Comparison of ENCODE assay signal across 8 mouse cellular contexts in genomic region chr11:98773635-98774295, GRCm38 (mm10). TPM values are rescaled to one million over a fixed set of nuclear protein-coding genes. Genes with fewer than 3 reads are reported as not detected.
DNase-seq lines count a peak whose midpoint lies in the region; ATAC-seq lines count a peak whose summit lies in the region.

No protein-coding gene starts in this region.

- under 1% methylated on average over 37 of the region's 37 CpGs for WGBS in heart, embryonic 15.5 days
- WGBS in liver, embryonic 15.5 days (ENCODE audit: insufficient replicate concordance) = under 1% methylated on average over 37 of the region's 37 CpGs
- WGBS in neural tube, embryonic 12.5 days = under 1% methylated on average over 37 of the region's 37 CpGs

- peaks cover 84% of the 10 kb centered on the region for H3K4me1 ChIP-seq in heart, embryonic 15.5 days (replicated peaks)
- H3K4me1 ChIP-seq in liver, embryonic 15.5 days (replicated peaks) = peaks cover 92% of the 10 kb centered on the region
- peaks cover 43% of the 10 kb centered on the region for H3K4me1 ChIP-seq in neural tube, embryonic 12.5 days

- H3K4me3 ChIP-seq in heart, embryonic 15.5 days = peak overlapping the region; percentile 55
- H3K4me3 ChIP-seq in liver, embryonic 15.5 days (replicated peaks) = peak overlapping the region; percentile 46
- peak overlapping the region; percentile 31 for H3K4me3 ChIP-seq in neural tube, embryonic 12.5 days

- peak; percentile 92 for ATAC-seq in CD4-positive, CD25-positive, alpha-beta regulatory T cell, adult 4 months
- peak; percentile 74 for ATAC-seq in heart, embryonic 15.5 days (replicated peaks; ENCODE audit: insufficient number of reproducible peaks, insufficient read depth, low FRiP score, low read depth)
- ATAC-seq in liver, embryonic 15.5 days (ENCODE audit: insufficient read depth) = peak; percentile 87
- ATAC-seq in neural tube, embryonic 12.5 days (ENCODE audit: low FRiP score, low read depth) = peak; percentile 71

- H3K9ac ChIP-seq in heart, embryonic 15.5 days = peak overlapping the region; percentile 64; the same call in 1 of the 2 replicates
- no peak overlapping the region for H3K9ac ChIP-seq in liver, embryonic 15.5 days
- H3K9ac ChIP-seq in neural tube, embryonic 12.5 days = peak overlapping the region; percentile 27; the same call in 1 of the 2 replicates

- H3K27me3 ChIP-seq in heart, embryonic 15.5 days = no peaks in the 10 kb centered on the region
- no peaks in the 10 kb centered on the region for H3K27me3 ChIP-seq in liver, embryonic 15.5 days
- H3K27me3 ChIP-seq in neural tube, embryonic 12.5 days (replicated peaks) = no peaks in the 10 kb centered on the region

- peak overlapping the region; percentile 76 for H3K4me2 ChIP-seq in heart, embryonic 15.5 days
- peak overlapping the region; percentile 80 for H3K4me2 ChIP-seq in liver, embryonic 15.5 days
- H3K4me2 ChIP-seq in neural tube, embryonic 12.5 days (replicated peaks) = peak overlapping the region; percentile 80

- H3K27ac ChIP-seq in heart, embryonic 15.5 days = peak overlapping the region; percentile 93
- H3K27ac ChIP-seq in liver, embryonic 15.5 days (replicated peaks) = peak overlapping the region; percentile 69; the same call in 1 of the 2 replicates
- no peak overlapping the region for H3K27ac ChIP-seq in neural tube, embryonic 12.5 days

- H3K9me3 ChIP-seq in heart, embryonic 15.5 days (replicated peaks) = no peaks in the 10 kb centered on the region
- H3K9me3 ChIP-seq in liver, embryonic 15.5 days (replicated peaks) = no peaks in the 10 kb centered on the region
- H3K9me3 ChIP-seq in neural tube, embryonic 12.5 days = no peaks in the 10 kb centered on the region

- H3K36me3 ChIP-seq in heart, embryonic 15.5 days = peaks cover 21% of the 10 kb centered on the region
- peaks cover 17% of the 10 kb centered on the region; the same call in 1 of the 2 replicates for H3K36me3 ChIP-seq in liver, embryonic 15.5 days (replicated peaks)
- H3K36me3 ChIP-seq in neural tube, embryonic 12.5 days = peaks cover 18% of the 10 kb centered on the region

- DNase-seq in c-Kit-negative CD71-positive TER-119-positive erythroid progenitor cells, embryonic 14.5 days (ENCODE audit: low read depth, low spot score) = peak; percentile 95
- peak; percentile 99 for DNase-seq in fibroblast of lung, adult 2 months (ENCODE audit: low read depth)
- DNase-seq in kidney, postnatal 36 days = peak; percentile 100
- DNase-seq in telencephalon, adult 2 months (ENCODE audit: low read depth, low spot score) = peak; percentile 99

RNA-seq across cellular contexts. Expression of gene Nr1d1, which starts 1.4 kb away (rescaled TPM):
- polyA plus RNA-seq in CD4-positive, CD25-positive, alpha-beta regulatory T cell, adult 4 months (2017; shearing (Covaris generic)) = 10 to 100 TPM in 1 of 2 experiments, 1 to 10 TPM in 1; 4.9 to 12.3 TPM
- polyA plus RNA-seq in heart, embryonic 15.5 days (2015; fragmentation: Nextera tagmentation; extraction: Ambion mirVana) = 7.0 and 7.5 TPM in 2 replicates
- 0.63 and 0.85 TPM in 2 replicates for polyA plus RNA-seq in liver, embryonic 15.5 days (2015; fragmentation: Nextera tagmentation; extraction: Ambion mirVana)
- 1.5 and 2.1 TPM in 2 replicates for polyA plus RNA-seq in neural tube, embryonic 12.5 days (2016; fragmentation: Nextera tagmentation; extraction: Ambion mirVana)

RNA-seq across cellular contexts. Expression of gene Msl1, which starts 21.6 kb away (rescaled TPM):
- polyA plus RNA-seq in CD4-positive, CD25-positive, alpha-beta regulatory T cell, adult 4 months (2017; shearing (Covaris generic)) = 10 to 100 TPM; 22.3 to 24.8 TPM
- 15.5 and 17.2 TPM in 2 replicates for polyA plus RNA-seq in heart, embryonic 15.5 days (2015; fragmentation: Nextera tagmentation; extraction: Ambion mirVana)
- polyA plus RNA-seq in liver, embryonic 15.5 days (2015; fragmentation: Nextera tagmentation; extraction: Ambion mirVana) = 5.2 and 5.8 TPM in 2 replicates
- 37.0 and 40.8 TPM in 2 replicates for polyA plus RNA-seq in neural tube, embryonic 12.5 days (2016; fragmentation: Nextera tagmentation; extraction: Ambion mirVana)

RNA-seq across cellular contexts. Expression of gene Casc3, which starts 30.9 kb away (rescaled TPM):
- polyA plus RNA-seq in CD4-positive, CD25-positive, alpha-beta regulatory T cell, adult 4 months (2017; shearing (Covaris generic)) = 10 to 100 TPM; 13.6 to 14.5 TPM
- 21.3 and 27.6 TPM in 2 replicates for polyA plus RNA-seq in heart, embryonic 15.5 days (2015; fragmentation: Nextera tagmentation; extraction: Ambion mirVana)
- polyA plus RNA-seq in liver, embryonic 15.5 days (2015; fragmentation: Nextera tagmentation; extraction: Ambion mirVana) = 14.4 and 16.2 TPM in 2 replicates
- 65.1 and 68.5 TPM in 2 replicates for polyA plus RNA-seq in neural tube, embryonic 12.5 days (2016; fragmentation: Nextera tagmentation; extraction: Ambion mirVana)

RNA-seq across cellular contexts. Expression of gene Thra, which starts 33.3 kb away (rescaled TPM):
- polyA plus RNA-seq in CD4-positive, CD25-positive, alpha-beta regulatory T cell, adult 4 months (2017; shearing (Covaris generic)) = 1 to 10 TPM; 4.8 to 5.7 TPM
- 34.8 and 39.5 TPM in 2 replicates for polyA plus RNA-seq in heart, embryonic 15.5 days (2015; fragmentation: Nextera tagmentation; extraction: Ambion mirVana)
- polyA plus RNA-seq in liver, embryonic 15.5 days (2015; fragmentation: Nextera tagmentation; extraction: Ambion mirVana) = 7.2 and 7.6 TPM in 2 replicates
- 56.9 and 67.0 TPM in 2 replicates for polyA plus RNA-seq in neural tube, embryonic 12.5 days (2016; fragmentation: Nextera tagmentation; extraction: Ambion mirVana)

RNA-seq across cellular contexts. Expression of gene Med24, which starts 44.5 kb away (rescaled TPM):
- 10 to 100 TPM; 27.0 to 37.5 TPM for polyA plus RNA-seq in CD4-positive, CD25-positive, alpha-beta regulatory T cell, adult 4 months (2017; shearing (Covaris generic))
- 33.5 and 43.0 TPM in 2 replicates for polyA plus RNA-seq in heart, embryonic 15.5 days (2015; fragmentation: Nextera tagmentation; extraction: Ambion mirVana)
- polyA plus RNA-seq in liver, embryonic 15.5 days (2015; fragmentation: Nextera tagmentation; extraction: Ambion mirVana) = 24.2 and 27.7 TPM in 2 replicates
- 78.7 and 80.0 TPM in 2 replicates for polyA plus RNA-seq in neural tube, embryonic 12.5 days (2016; fragmentation: Nextera tagmentation; extraction: Ambion mirVana)
